Mouse (Mus musculus) forebrain, embryonic 12.5 days (tissue): ENCODE results near the gene Cnih1. TPM values are rescaled to one million over a fixed set of nuclear protein-coding genes. Genes with fewer than 3 reads are reported as not detected.
"Not testable (repeated sequence)": the region's sequence is repeated elsewhere in the genome, so short reads cannot be mapped to it uniquely, and the experiment has no call there.

ENCODE experiments used
- ATAC-seq: fragments of 200-750 bp; cut with Nextera tagmentation; 2 replicates; pipeline ENCODE4 v1.8.0; 2017; ENCODE audit warnings: moderate TSS enrichment; ENCODE audit not compliant: low FRiP score
- H3K27ac ChIP-seq: fragments of 300-500 bp; sonication (generic); 2 replicates; pipeline ENCODE4 v1.5.1; 2016; ENCODE audit warnings: mild to moderate bottlenecking
- H3K27me3 ChIP-seq: fragments of 300-500 bp; sonication (generic); 2 replicates; pipeline ENCODE4 v1.6.1; 2016; ENCODE audit warnings: mild to moderate bottlenecking
- H3K36me3 ChIP-seq: fragments of 300-500 bp; sonication (generic); replicated peaks from 2 replicates; pipeline ENCODE4 v1.6.1; 2016; ENCODE audit warnings: mild to moderate bottlenecking
- H3K4me1 ChIP-seq: fragments of 300-500 bp; sonication (generic); 2 replicates; pipeline ENCODE4 v1.6.1; 2016
- H3K4me2 ChIP-seq: fragments of 300-500 bp; sonication (generic); 2 replicates; pipeline ENCODE4 v1.6.1; 2016; ENCODE audit warnings: mild to moderate bottlenecking, moderate library complexity
- H3K4me3 ChIP-seq: fragments of 300-500 bp; sonication (generic); replicated peaks from 2 replicates; pipeline ENCODE4 v1.5.1; 2016; ENCODE audit warnings: mild to moderate bottlenecking
- H3K9ac ChIP-seq: fragments of 300-500 bp; sonication (generic); 2 replicates; pipeline ENCODE4 v1.6.1; 2016; ENCODE audit warnings: mild to moderate bottlenecking
- H3K9me3 ChIP-seq: fragments of 300-500 bp; sonication (generic); 2 replicates; pipeline ENCODE4 v1.6.1; 2016
- WGBS: fragments of 180-500 bp; shearing (Covaris S2); methylation state at CpG from one replicate; pipeline ENCODE4 v1.1.7; 2016; 5-methylcytosine and 5-hydroxymethylcytosine counted together
- polyA plus RNA-seq: library from polyadenylated mRNA; unstranded; fragments of >200 nt; fragmentation: Nextera tagmentation; extraction: Ambion mirVana; gene quantifications from 2 replicates; pipeline ENCODE4 v1.2.1, GENCODE M21; 2016

The Cnih1 gene
- polyA plus RNA-seq, 1 experiment from 2014 or later = 181 TPM

DNA sequence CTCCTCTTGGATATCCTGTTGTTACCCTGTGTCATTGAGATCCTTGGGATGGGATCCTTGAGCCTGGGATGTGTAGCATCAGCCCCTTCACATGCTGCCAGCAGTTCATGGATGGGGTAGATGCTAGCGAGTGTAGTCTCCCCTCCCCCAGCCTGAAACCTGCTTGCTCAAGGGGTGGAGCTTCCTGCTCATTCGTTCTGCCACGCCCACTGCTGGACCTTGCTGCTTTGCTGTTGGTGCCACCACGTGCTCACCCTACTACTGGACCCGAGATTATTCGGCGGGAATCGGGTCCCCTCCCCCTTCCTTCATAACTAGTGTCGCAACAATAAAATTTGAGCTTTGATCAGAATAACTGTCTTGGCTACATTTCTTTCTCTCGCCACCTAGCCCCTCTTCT, 33.8 kb downstream of the Cnih1 start:
- not testable (repeated sequence) for H3K9ac ChIP-seq, H3K4me1 ChIP-seq, H3K36me3 ChIP-seq, ATAC-seq, H3K27me3 ChIP-seq, H3K27ac ChIP-seq, H3K4me2 ChIP-seq, H3K4me3 ChIP-seq, H3K9me3 ChIP-seq
- 78% methylated on average over 10 of the region's 10 CpGs for WGBS

DNA sequence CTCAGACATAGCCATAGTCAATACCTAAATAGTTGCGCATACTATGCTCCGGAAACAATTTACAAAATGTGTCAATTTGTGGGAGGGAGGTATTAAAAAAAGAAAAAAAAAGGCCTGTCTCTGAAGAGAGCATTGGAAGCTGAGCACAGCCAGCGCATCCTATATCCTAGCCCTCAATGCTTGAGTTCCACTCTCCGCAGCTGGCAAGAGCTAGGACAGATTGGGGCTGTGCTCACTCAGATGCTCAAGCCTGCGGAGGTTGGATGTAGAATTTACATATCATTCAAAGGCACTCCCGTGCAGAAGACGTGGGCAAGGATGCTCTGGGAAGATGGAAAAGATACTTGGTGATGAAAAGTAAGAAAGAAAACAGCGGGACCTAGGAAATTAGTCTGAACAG, 42.8 kb downstream of the Cnih1 start:
- no peak overlapping the region for H3K4me3 ChIP-seq
- H3K9me3 ChIP-seq = no peaks in the 10 kb centered on the region
- no peaks in the 10 kb centered on the region for H3K36me3 ChIP-seq
- H3K27me3 ChIP-seq = no peaks in the 10 kb centered on the region
- H3K4me1 ChIP-seq = no peaks in the 10 kb centered on the region
- no peak for ATAC-seq
- H3K4me2 ChIP-seq = no peak overlapping the region
- WGBS = 92% methylated on average over 8 of the region's 8 CpGs
- H3K27ac ChIP-seq = no peak overlapping the region
- H3K9ac ChIP-seq = no peak overlapping the region

DNA sequence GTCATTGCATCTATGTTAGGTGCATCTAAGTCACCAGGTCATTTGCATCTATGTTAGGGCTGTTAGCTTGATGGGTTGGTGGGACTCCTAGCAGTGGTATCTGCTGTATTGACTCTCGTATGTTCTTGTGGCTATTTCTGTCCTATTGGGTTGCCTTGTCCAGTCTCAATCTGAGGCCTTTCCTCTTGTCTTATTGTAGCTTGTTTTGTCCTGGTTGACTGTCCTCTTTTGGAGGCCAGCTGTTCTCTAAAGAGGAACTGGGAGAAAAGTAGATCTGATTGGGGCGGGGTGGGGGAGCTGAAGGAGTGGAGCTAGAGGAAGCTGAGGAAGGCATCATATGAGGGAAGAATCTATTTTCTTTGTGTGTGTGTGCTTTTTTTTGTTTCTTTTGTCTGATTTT, 45.5 kb downstream of the Cnih1 start:
- Histone ChIP-seq H3K27me3 (no peaks in the 10 kb centered on the region), H3K4me3 (no peak overlapping the region), H3K4me2 (no peak overlapping the region), H3K36me3 (no peaks in the 10 kb centered on the region), H3K27ac (no peak overlapping the region), H3K9ac (no peak overlapping the region), H3K4me1 (no peaks in the 10 kb centered on the region), H3K9me3 (no peaks in the 10 kb centered on the region)
- WGBS = 89% methylated on average over 2 of the region's 2 CpGs
- no peak for ATAC-seq

DNA sequence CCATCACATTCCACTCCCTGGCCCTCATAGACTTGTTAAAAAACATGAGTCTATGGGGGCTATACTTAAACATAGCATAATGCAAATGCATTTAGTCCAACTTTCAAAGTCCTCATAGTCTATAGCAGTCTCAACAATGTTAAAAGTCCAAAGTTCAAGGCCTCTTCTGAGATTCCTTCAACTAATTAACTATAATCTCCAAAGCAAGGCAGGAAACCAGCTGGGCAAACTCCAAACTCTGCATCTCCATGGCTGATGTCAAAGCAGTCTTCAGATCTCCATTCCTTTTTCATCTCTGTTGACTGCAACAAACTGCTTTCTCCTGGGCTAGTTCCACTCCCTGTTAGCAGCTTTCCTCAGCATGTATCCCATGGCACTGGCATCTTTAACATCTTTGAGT, 50.9 kb downstream of the Cnih1 start:
- H3K27me3 ChIP-seq, H3K36me3 ChIP-seq, H3K4me3 ChIP-seq, H3K4me1 ChIP-seq, H3K27ac ChIP-seq, H3K9ac ChIP-seq, ATAC-seq, H3K4me2 ChIP-seq, H3K9me3 ChIP-seq: not testable (repeated sequence)

DNA sequence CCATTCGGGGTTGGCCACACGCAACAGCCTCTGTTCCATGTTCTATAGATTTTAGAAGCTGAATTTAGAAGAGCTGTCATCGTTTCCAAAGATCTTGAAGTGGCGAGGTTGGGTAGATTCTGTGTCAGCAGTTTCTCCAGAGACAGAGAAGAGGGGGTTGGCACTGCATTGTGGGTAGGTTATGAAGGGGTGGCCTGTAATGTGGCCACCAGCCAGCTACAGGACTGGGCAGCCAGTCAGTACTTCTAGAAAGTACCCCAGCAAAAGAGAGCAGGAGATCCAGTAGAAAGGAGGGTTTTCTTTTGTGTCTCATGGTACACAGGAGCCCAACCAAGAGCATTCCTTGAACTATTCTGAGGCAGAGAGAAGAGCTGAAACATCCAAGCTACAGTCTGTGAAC, 51.8 kb downstream of the Cnih1 start:
- H3K27me3 ChIP-seq = no peaks in the 10 kb centered on the region
- H3K4me1 ChIP-seq = no peaks in the 10 kb centered on the region
- H3K27ac ChIP-seq = no peak overlapping the region
- no peak for ATAC-seq
- H3K36me3 ChIP-seq = no peaks in the 10 kb centered on the region
- no peak overlapping the region for H3K9ac ChIP-seq
- H3K9me3 ChIP-seq = no peaks in the 10 kb centered on the region
- no peak overlapping the region for H3K4me3 ChIP-seq
- WGBS = 83% methylated on average over 4 of the region's 4 CpGs
- no peak overlapping the region for H3K4me2 ChIP-seq

DNA sequence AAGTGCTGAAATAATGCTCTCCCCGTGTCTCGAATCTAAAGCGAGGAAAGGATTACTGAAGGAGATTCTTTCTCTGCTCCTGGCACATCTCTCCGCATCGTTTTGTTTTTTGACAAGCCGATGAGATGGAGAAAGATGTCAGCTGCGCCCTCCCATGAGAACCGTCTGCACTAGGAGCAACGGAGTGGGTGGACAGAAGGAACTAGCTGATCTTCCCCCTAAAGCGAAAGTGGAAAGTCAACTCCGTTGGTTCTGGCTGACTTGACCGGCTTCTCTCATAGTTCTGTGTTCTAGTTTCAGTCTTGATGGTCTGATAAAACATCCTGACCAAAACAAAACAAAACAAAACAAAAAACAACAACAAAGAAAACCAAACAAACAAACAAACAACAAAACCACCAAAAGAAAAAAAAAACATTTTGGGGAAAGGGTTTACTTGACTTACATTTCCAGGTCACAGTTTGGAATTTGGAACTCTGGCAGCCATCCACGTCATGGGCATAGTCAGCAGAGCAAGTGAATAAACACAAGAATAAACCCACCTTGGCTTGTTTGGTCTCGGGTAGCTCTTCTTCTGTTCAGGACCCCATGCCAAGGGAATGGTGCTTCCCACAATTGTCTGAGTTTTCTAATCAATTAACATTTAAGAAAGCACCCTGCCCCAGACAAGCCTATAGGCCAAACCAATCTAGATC, 53.3 kb downstream of the Cnih1 start:
- Histone ChIP-seq H3K27ac (no peak overlapping the region), H3K4me2 (no peak overlapping the region), H3K9ac (no peak overlapping the region), H3K27me3 (no peaks in the 10 kb centered on the region), H3K36me3 (no peaks in the 10 kb centered on the region), H3K4me3 (no peak overlapping the region), H3K9me3 (no peaks in the 10 kb centered on the region), H3K4me1 (no peaks in the 10 kb centered on the region)
- ATAC-seq = no peak
- WGBS = 86% methylated on average over 14 of the region's 14 CpGs

DNA sequence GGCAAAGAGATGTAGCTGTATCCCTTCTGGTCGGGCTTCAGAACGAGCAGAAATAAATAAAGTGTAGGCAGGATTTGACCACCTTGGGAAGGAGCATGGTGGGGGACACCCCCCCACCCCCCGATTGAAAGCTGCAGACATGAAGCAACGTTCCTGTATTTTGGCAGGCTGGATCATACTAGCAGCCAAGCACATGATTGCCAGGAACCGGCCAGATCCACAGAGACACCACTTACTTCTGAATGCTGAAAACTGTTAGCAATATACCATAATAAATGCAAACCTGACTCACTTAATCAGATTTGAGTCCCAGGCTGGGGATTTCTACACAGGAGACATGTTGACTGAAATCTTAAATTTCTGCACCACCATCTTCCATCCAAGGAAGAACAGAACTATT, 53.9 kb downstream of the Cnih1 start:
- WGBS = 87% methylated on average over 5 of the region's 5 CpGs
- no peaks in the 10 kb centered on the region for H3K4me1 ChIP-seq
- no peak overlapping the region for H3K4me2 ChIP-seq
- no peak overlapping the region for H3K4me3 ChIP-seq
- H3K27me3 ChIP-seq = no peaks in the 10 kb centered on the region
- ATAC-seq = no peak
- no peak overlapping the region for H3K9ac ChIP-seq
- no peaks in the 10 kb centered on the region for H3K9me3 ChIP-seq
- H3K36me3 ChIP-seq = no peaks in the 10 kb centered on the region
- H3K27ac ChIP-seq = no peak overlapping the region

DNA sequence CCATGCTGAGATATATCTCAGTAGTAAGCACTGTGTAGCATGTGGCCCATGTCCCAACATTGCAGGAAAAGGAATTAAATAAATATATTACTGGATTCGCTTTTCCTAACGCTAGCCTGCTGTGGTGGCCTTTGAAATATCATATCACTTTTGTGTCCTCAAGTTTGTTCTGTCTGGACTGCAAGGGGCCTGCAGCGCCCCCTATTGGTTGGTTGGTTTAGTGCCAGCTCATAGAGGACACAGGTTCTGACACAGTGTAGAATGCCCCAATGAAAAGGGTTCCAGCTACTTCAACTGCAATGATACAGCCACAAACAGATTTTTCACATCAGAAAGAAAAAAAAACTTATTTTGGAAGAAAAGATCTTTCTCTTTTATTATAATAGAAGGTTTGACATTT, 62.5 kb downstream of the Cnih1 start:
- no peaks in the 10 kb centered on the region for H3K36me3 ChIP-seq
- H3K4me1 ChIP-seq = no peaks in the 10 kb centered on the region
- H3K9ac ChIP-seq = no peak overlapping the region
- no peak overlapping the region for H3K4me2 ChIP-seq
- no peaks in the 10 kb centered on the region for H3K9me3 ChIP-seq
- H3K27ac ChIP-seq = no peak overlapping the region
- 56% methylated on average over 3 of the region's 3 CpGs for WGBS
- no peak for ATAC-seq
- H3K27me3 ChIP-seq = 0 out of 2 replicates have a peak, but pooled peaks cover 3% of the 10 kb centered on the region
- no peak overlapping the region for H3K4me3 ChIP-seq

Other genes starting within 250 kb of the Cnih1 start
- gene Cdkn3, start 27.9 kb downstream of the Cnih1 start, polyA plus RNA-seq = 37.0 and 45.9 TPM in 2 replicates
- gene Gmfb, start 33.8 kb upstream of the Cnih1 start, polyA plus RNA-seq = 107 and 110 TPM in 2 replicates
- 26.4 and 28.6 TPM in 2 replicates for gene Cgrrf1, start 43.7 kb upstream of the Cnih1 start, polyA plus RNA-seq
- gene Samd4, start 94.4 kb upstream of the Cnih1 start, polyA plus RNA-seq = 5.0 and 5.3 TPM in 2 replicates